Mouse (Mus musculus) forelimb bud, embryonic 11.5 days (tissue): ENCODE measurements around the gene Ndufa9.

ENCODE experiments used
- DNase-seq: peaks from one replicate; pipeline ENCODE4 v3.0.0-alpha.2; 2012; ENCODE audit warnings: low read depth, low spot score

The Ndufa9 gene

GRCm38 (mm10) chr6:126848712-126849704 is at the start of gene Ndufa9:
Gene Ndufa9, minus strand, starts transcription at chr6:126849136.
- DNase-seq = peak; percentile 94

GRCm38 (mm10) chr6:126877118-126877517 is 28.2 kb upstream of the Ndufa9 start:
- no peak for DNase-seq

GRCm38 (mm10) chr6:126852881-126853280 is 3.9 kb upstream of the Ndufa9 start, which contains the start of gene Akap3:
Gene Akap3, plus strand, starts transcription at chr6:126853098.
- DNase-seq = no peak

- DNase-seq = no peak
Observed at GRCm38 (mm10) chr6:126836628-126837027, 12.3 kb downstream of the Ndufa9 start.

- DNase-seq = no peak
Observed at GRCm38 (mm10) chr6:126823087-126823486, 25.8 kb downstream of the Ndufa9 start.

- DNase-seq = no peak
Observed at GRCm38 (mm10) chr6:126816338-126816737, 32.6 kb downstream of the Ndufa9 start.

- no peak for DNase-seq
Observed at GRCm38 (mm10) chr6:126815206-126815750, 33.7 kb downstream of the Ndufa9 start.

GRCm38 (mm10) chr6:126811481-126811880 is 37.5 kb downstream of the Ndufa9 start:
- no peak for DNase-seq

- no peak for DNase-seq
Observed at GRCm38 (mm10) chr6:126808561-126808960, 40.4 kb downstream of the Ndufa9 start.

GRCm38 (mm10) chr6:126808134-126808533 is 40.8 kb downstream of the Ndufa9 start:
- DNase-seq = no peak

- DNase-seq = no peak
Observed at GRCm38 (mm10) chr6:126806783-126807182, 42.2 kb downstream of the Ndufa9 start.

- DNase-seq = no peak
Observed at GRCm38 (mm10) chr6:126802946-126803345, 46.0 kb downstream of the Ndufa9 start.

GRCm38 (mm10) chr6:126794751-126795150 is 54.2 kb downstream of the Ndufa9 start:
- DNase-seq = no peak

- no peak for DNase-seq
Observed at GRCm38 (mm10) chr6:126793689-126794088, 55.2 kb downstream of the Ndufa9 start.

- DNase-seq = peak; percentile 51
Observed at GRCm38 (mm10) chr6:126791964-126792363, 57.0 kb downstream of the Ndufa9 start.

- DNase-seq = no peak
Observed at GRCm38 (mm10) chr6:126791488-126791887, 57.4 kb downstream of the Ndufa9 start.

GRCm38 (mm10) chr6:126788863-126789262 is 60.1 kb downstream of the Ndufa9 start:
- DNase-seq = no peak

GRCm38 (mm10) chr6:126784206-126784605 is 64.7 kb downstream of the Ndufa9 start:
- no peak for DNase-seq

- no peak for DNase-seq
Observed at GRCm38 (mm10) chr6:126783651-126784066, 65.3 kb downstream of the Ndufa9 start.

- DNase-seq = no peak
Observed at GRCm38 (mm10) chr6:126783056-126783455, 65.9 kb downstream of the Ndufa9 start.

GRCm38 (mm10) chr6:126777889-126778288 is 71.0 kb downstream of the Ndufa9 start:
- no peak for DNase-seq

GRCm38 (mm10) chr6:126773873-126774272 is 75.1 kb downstream of the Ndufa9 start:
- DNase-seq = no peak

- no peak for DNase-seq
Observed at GRCm38 (mm10) chr6:126772326-126772725, 76.6 kb downstream of the Ndufa9 start.
